Mouse (Mus musculus): ENCODE data around the gene Fam78a.

DNA sequence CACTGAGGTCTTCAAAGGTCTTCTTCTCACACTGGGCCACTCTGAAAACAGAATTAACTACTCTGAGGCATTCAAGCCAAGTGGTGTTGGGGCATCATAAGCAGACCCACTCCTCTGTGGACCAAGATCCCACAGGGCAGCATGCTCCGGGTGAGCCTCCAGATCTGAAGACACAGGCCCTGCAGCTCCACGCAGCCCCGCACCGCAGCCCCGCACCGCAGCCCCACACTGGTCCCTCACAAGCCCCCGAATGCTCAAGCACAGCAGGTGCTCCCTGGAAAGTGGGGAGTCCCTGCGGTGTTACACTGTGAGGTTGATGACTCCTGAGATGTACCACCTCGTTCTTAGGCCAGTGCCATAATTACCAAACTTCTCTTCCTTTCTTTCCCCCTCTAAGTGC, 26.4 kb downstream of the Fam78a start:
- TF ChIP-seq POLR2A (IDR thresholded peaks at IDR 0.05; ENCODE audit: insufficient read depth, low read length) (no peak), CTCF (IDR thresholded peaks at IDR 0.05; ENCODE audit: low read depth, low read length) (no peak), EP300 (IDR thresholded peaks at IDR 0.05; ENCODE audit: insufficient read depth, low read depth, low read length) (no peak)

Data from ES-Bruce4 (cell line).